Mouse (Mus musculus) liver, postnatal 0 days (tissue): ENCODE results near the gene Cops4.

ENCODE experiments used
- CTCF ChIP-seq: sonication (generic); IDR thresholded peaks from 2 replicates; pipeline ENCODE4 v1.5.1; 2016; ENCODE audit warnings: antibody characterized with exemption, low read depth
- EP300 ChIP-seq: IDR thresholded peaks from 2 replicates; pipeline ENCODE4 v1.6.1; 2016; ENCODE audit warnings: antibody characterized with exemption, low read depth, mild to moderate bottlenecking

GRCm38 (mm10) chr5:100501267-100501666 lies 16.8 kb upstream of the Cops4 start:
- TF ChIP-seq CTCF = no peak
- no peak for TF ChIP-seq EP300
